Mouse (Mus musculus): ENCODE measurements around the gene Lonrf2. TPM values are rescaled to one million over a fixed set of nuclear protein-coding genes. Genes with fewer than 3 reads are reported as not detected.

Gene Lonrf2
- polyA plus RNA-seq, 1 experiment = 0.72 TPM

GRCm38 (mm10) chr1:38850650-38851049, 14.1 kb upstream of the Lonrf2 start:
- 66% methylated on average over 2 of the region's 2 CpGs for WGBS
- Histone ChIP-seq H3K4me1 (ENCODE audit: control insufficient read depth, insufficient read depth, low read length) (no peaks in the 10 kb centered on the region; the same call in 1 of the 2 replicates), H3K4me3 (replicated peaks; ENCODE audit: control insufficient read depth, low read depth, low read length) (no peak overlapping the region), H3K27ac (ENCODE audit: control insufficient read depth, insufficient read depth, low read depth, low read length, poor library complexity) (no peak overlapping the region)
- no peak for TF ChIP-seq POLR2A (IDR thresholded peaks at IDR 0.05; ENCODE audit: borderline replicate concordance, control insufficient read depth, low read depth, low read length)
- no peak for TF ChIP-seq CTCF (IDR thresholded peaks at IDR 0.05; ENCODE audit: control insufficient read depth, insufficient read depth, low read length)

- 83% methylated on average over 2 of the region's 2 CpGs for WGBS
- Histone ChIP-seq H3K4me3 (replicated peaks; ENCODE audit: control insufficient read depth, low read depth, low read length) (no peak overlapping the region), H3K27ac (ENCODE audit: control insufficient read depth, insufficient read depth, low read depth, low read length, poor library complexity) (no peak overlapping the region), H3K4me1 (ENCODE audit: control insufficient read depth, insufficient read depth, low read length) (no peaks in the 10 kb centered on the region; the same call in 1 of the 2 replicates)
- TF ChIP-seq CTCF (IDR thresholded peaks at IDR 0.05; ENCODE audit: control insufficient read depth, insufficient read depth, low read length) = no peak
- TF ChIP-seq POLR2A (IDR thresholded peaks at IDR 0.05; ENCODE audit: borderline replicate concordance, control insufficient read depth, low read depth, low read length) = no peak
Measured at GRCm38 (mm10) chr1:38848451-38849289, 12.2 kb upstream of the Lonrf2 start.

DNA sequence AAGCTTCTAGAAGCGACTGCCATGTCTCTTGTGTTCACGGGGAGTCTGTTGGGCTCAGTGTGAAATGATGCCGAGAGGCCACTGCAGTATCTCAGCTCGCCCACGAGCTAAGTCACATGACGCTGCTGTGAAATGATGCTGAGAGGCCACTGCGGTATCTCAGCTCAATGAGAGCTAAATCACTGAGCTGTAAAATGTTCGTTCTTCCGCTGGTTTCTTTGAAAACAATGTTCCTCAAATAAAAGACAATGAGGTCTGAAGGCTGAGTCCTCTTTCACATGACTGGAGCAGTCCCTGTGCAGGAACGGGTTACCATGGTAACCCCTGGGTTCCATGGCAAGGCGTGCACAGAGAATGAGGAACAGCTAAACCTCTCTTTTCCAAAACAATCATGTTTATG, 11.5 kb upstream of the Lonrf2 start:
- Histone ChIP-seq H3K27ac (ENCODE audit: control insufficient read depth, insufficient read depth, low read depth, low read length, poor library complexity) (no peak overlapping the region), H3K4me3 (replicated peaks; ENCODE audit: control insufficient read depth, low read depth, low read length) (no peak overlapping the region), H3K4me1 (ENCODE audit: control insufficient read depth, insufficient read depth, low read length) (no peaks in the 10 kb centered on the region; the same call in 1 of the 2 replicates)
- 55% methylated on average over 11 of the region's 11 CpGs for WGBS
- TF ChIP-seq CTCF (IDR thresholded peaks at IDR 0.05; ENCODE audit: control insufficient read depth, insufficient read depth, low read length) (no peak), POLR2A (IDR thresholded peaks at IDR 0.05; ENCODE audit: borderline replicate concordance, control insufficient read depth, low read depth, low read length) (no peak)

DNA sequence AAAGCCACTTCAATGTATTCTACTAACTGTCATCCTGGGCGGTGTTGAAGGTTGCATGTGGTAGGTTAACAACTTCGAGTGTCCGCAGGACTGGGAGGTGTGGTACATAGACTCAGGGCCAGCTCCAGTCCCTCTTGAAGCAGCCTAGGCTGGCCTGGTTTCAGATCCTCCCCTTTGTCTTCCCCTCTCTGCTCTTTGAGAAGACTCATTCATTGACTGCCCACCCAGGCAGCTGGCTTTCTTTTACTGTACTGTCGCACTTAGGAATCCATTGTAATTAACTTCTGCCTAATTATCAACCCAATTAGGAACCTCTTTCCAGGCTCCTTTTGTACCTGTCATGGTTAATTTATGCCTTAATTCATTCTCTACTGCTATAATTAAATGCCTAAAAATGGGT, 6.8 kb upstream of the Lonrf2 start:
- WGBS = 84% methylated on average over 4 of the region's 4 CpGs
- TF ChIP-seq CTCF (IDR thresholded peaks at IDR 0.05; ENCODE audit: control insufficient read depth, insufficient read depth, low read length) (no peak), POLR2A (IDR thresholded peaks at IDR 0.05; ENCODE audit: borderline replicate concordance, control insufficient read depth, low read depth, low read length) (no peak)
- H3K4me1 ChIP-seq (ENCODE audit: control insufficient read depth, insufficient read depth, low read length) = no peaks in the 10 kb centered on the region; the same call in 1 of the 2 replicates
- no peak overlapping the region for H3K27ac ChIP-seq (ENCODE audit: control insufficient read depth, insufficient read depth, low read depth, low read length, poor library complexity)
- no peak overlapping the region for H3K4me3 ChIP-seq (replicated peaks; ENCODE audit: control insufficient read depth, low read depth, low read length)

DNA sequence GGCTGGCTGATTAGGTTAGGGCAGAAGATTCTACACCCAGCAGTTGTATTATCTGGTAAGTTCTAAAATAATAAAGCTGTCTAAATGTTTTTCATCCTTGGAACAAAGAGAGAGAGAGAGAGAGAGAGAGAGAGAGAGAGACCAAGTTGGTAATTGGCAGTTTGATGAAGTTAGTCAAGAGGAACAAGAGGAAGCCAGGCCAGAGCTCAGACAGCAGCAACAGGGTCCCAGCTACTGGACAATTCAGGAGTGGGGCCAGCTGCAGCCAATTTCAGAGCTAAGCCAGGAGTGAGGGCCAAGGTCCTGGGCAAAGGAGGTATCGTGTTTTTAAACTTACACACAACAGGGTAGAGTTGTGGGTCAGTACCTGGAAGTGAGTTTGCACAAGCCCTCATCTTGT, 6.3 kb upstream of the Lonrf2 start:
- H3K4me3 ChIP-seq (replicated peaks; ENCODE audit: control insufficient read depth, low read depth, low read length) = no peak overlapping the region
- H3K4me1 ChIP-seq (ENCODE audit: control insufficient read depth, insufficient read depth, low read length) = no peaks in the 10 kb centered on the region; the same call in 1 of the 2 replicates
- no peak overlapping the region for H3K27ac ChIP-seq (ENCODE audit: control insufficient read depth, insufficient read depth, low read depth, low read length, poor library complexity)
- WGBS = 84% methylated on average over 1 of the region's 1 CpGs
- TF ChIP-seq CTCF (IDR thresholded peaks at IDR 0.05; ENCODE audit: control insufficient read depth, insufficient read depth, low read length) = no peak
- no peak for TF ChIP-seq POLR2A (IDR thresholded peaks at IDR 0.05; ENCODE audit: borderline replicate concordance, control insufficient read depth, low read depth, low read length)

- 31% methylated on average over 1 of the region's 1 CpGs for WGBS
- Histone ChIP-seq H3K4me1 (ENCODE audit: control insufficient read depth, insufficient read depth, low read length) (no peaks in the 10 kb centered on the region), H3K27ac (ENCODE audit: control insufficient read depth, insufficient read depth, low read depth, low read length, poor library complexity) (no peak overlapping the region), H3K4me3 (replicated peaks; ENCODE audit: control insufficient read depth, low read depth, low read length) (no peak overlapping the region)
- TF ChIP-seq CTCF (IDR thresholded peaks at IDR 0.05; ENCODE audit: control insufficient read depth, insufficient read depth, low read length) (no peak), POLR2A (IDR thresholded peaks at IDR 0.05; ENCODE audit: borderline replicate concordance, control insufficient read depth, low read depth, low read length) (no peak)
Measured at GRCm38 (mm10) chr1:38839944-38840343, 3.4 kb upstream of the Lonrf2 start.

- WGBS = 4% methylated on average over 101 of the region's 103 CpGs
- Histone ChIP-seq H3K4me1 (ENCODE audit: control insufficient read depth, insufficient read depth, low read length) (no peaks in the 10 kb centered on the region), H3K4me3 (replicated peaks; ENCODE audit: control insufficient read depth, low read depth, low read length) (peak overlapping the region; percentile 16), H3K27ac (ENCODE audit: control insufficient read depth, insufficient read depth, low read depth, low read length, poor library complexity) (no peak overlapping the region; the same call in 1 of the 2 replicates)
- TF ChIP-seq POLR2A (IDR thresholded peaks at IDR 0.05; ENCODE audit: borderline replicate concordance, control insufficient read depth, low read depth, low read length) (no peak), CTCF (IDR thresholded peaks at IDR 0.05; ENCODE audit: control insufficient read depth, insufficient read depth, low read length) (no peak)
Measured at GRCm38 (mm10) chr1:38835568-38836476, 689 bp downstream of the Lonrf2 start.

- WGBS = 33% methylated on average over 3 of the region's 3 CpGs
- Histone ChIP-seq H3K27ac (ENCODE audit: control insufficient read depth, insufficient read depth, low read depth, low read length, poor library complexity) (no peak overlapping the region), H3K4me1 (ENCODE audit: control insufficient read depth, insufficient read depth, low read length) (no peaks in the 10 kb centered on the region), H3K4me3 (replicated peaks; ENCODE audit: control insufficient read depth, low read depth, low read length) (no peak overlapping the region)
- TF ChIP-seq CTCF (IDR thresholded peaks at IDR 0.05; ENCODE audit: control insufficient read depth, insufficient read depth, low read length) (no peak; the same call in 1 of the 2 replicates), POLR2A (IDR thresholded peaks at IDR 0.05; ENCODE audit: borderline replicate concordance, control insufficient read depth, low read depth, low read length) (no peak)
Measured at GRCm38 (mm10) chr1:38834899-38835298, 1.6 kb downstream of the Lonrf2 start.

Measured in bone marrow, adult 2 months (tissue).